Mouse (Mus musculus): Measurements from ENCODE around the gene Negr1. TPM values are rescaled to one million over a fixed set of nuclear protein-coding genes. Genes with fewer than 3 reads are reported as not detected.

Negr1 gene
- polyA plus RNA-seq, 1 experiment = 0.02 TPM

DNA sequence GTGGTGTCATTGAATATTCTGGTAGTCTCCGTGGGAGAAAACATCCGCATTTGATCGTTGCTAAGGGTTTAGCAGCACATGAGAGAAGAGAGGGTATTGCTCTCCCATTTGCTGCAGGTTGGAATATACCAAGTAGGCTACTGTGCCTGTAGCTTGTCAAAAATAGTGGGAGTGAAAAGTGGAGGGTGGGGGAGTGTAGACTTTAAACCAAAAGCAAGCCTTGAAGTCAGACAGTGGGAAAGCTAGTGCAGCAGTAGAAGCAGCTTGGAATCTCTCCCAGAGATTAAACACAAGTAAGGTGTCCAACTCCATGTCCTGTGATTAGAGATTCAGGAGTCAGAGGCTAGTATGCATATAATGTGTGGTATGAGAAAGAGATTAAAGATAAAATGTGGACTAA, 248.2 kb downstream of the Negr1 start:
- H3K79me2 ChIP-seq (ENCODE audit: control insufficient read depth, insufficient read depth) = no peaks in the 10 kb centered on the region
- H3K4me3 ChIP-seq (ENCODE audit: insufficient read depth, poor library complexity, severe bottlenecking) = no peak overlapping the region
- no peaks in the 10 kb centered on the region for H3K79me3 ChIP-seq (ENCODE audit: low read depth)
- no peak overlapping the region for H3ac ChIP-seq (ENCODE audit: control insufficient read depth, insufficient read length, low read depth)
- no peaks in the 10 kb centered on the region for H3K36me3 ChIP-seq (ENCODE audit: control insufficient read depth, insufficient read depth)
- TF ChIP-seq USF1 (IDR thresholded peaks at IDR 0.05; ENCODE audit: low read depth) = no peak
- TF ChIP-seq FOSL1 (IDR thresholded peaks at IDR 0.05; ENCODE audit: insufficient read depth, low read length, poor library complexity, severe bottlenecking) = no peak
- no peak for TF ChIP-seq CEBPB (IDR thresholded peaks at IDR 0.05; ENCODE audit: low read depth)
- TF ChIP-seq MYOG (IDR thresholded peaks at IDR 0.05; ENCODE audit: control insufficient read depth, extremely low read depth, insufficient read length) = no peak
- no peak for TF ChIP-seq MYOD1 (IDR thresholded peaks at IDR 0.05; ENCODE audit: control insufficient read depth, insufficient read length, low read depth)
- no peak for TF ChIP-seq CTCF (IDR thresholded peaks at IDR 0.05; ENCODE audit: control insufficient read depth, insufficient read depth, insufficient read length)
- no peak for TF ChIP-seq MAX (IDR thresholded peaks at IDR 0.05)
- no peaks in the 10 kb centered on the region for H3K27me3 ChIP-seq (ENCODE audit: control insufficient read depth, insufficient read depth, insufficient read length)

DNA sequence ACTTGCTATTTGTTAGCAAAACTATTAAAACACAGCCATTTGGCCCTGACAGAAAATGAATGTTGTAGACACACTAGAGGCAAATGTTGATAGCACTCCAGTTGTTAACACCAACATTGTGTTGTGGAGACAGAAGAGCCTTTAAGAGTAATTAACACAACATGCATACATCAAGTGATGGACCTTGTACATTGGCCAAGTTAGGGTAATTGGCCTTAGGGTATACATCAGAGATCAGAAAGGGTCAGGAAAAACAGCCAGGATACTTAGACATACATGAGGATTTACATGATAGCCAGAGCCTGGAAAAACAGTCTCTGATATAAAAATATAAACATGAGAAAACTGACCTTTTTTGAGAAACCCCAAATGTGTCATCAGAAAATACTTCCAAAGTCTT, 255.3 kb downstream of the Negr1 start:
- Histone ChIP-seq H3K27me3 (ENCODE audit: control insufficient read depth, insufficient read depth, insufficient read length) (no peaks in the 10 kb centered on the region), H3K4me3 (ENCODE audit: insufficient read depth, poor library complexity, severe bottlenecking) (no peak overlapping the region), H3K79me3 (ENCODE audit: low read depth) (no peaks in the 10 kb centered on the region), H3K79me2 (ENCODE audit: control insufficient read depth, insufficient read depth) (no peaks in the 10 kb centered on the region), H3K36me3 (ENCODE audit: control insufficient read depth, insufficient read depth) (no peaks in the 10 kb centered on the region), H3ac (ENCODE audit: control insufficient read depth, insufficient read length, low read depth) (no peak overlapping the region)
- TF ChIP-seq CEBPB (IDR thresholded peaks at IDR 0.05; ENCODE audit: low read depth) = no peak
- no peak for TF ChIP-seq CTCF (IDR thresholded peaks at IDR 0.05; ENCODE audit: control insufficient read depth, insufficient read depth, insufficient read length)
- TF ChIP-seq MYOG (IDR thresholded peaks at IDR 0.05; ENCODE audit: control insufficient read depth, extremely low read depth, insufficient read length) = no peak
- TF ChIP-seq MAX (IDR thresholded peaks at IDR 0.05) = no peak
- TF ChIP-seq FOSL1 (IDR thresholded peaks at IDR 0.05; ENCODE audit: insufficient read depth, low read length, poor library complexity, severe bottlenecking) = no peak
- no peak for TF ChIP-seq MYOD1 (IDR thresholded peaks at IDR 0.05; ENCODE audit: control insufficient read depth, insufficient read length, low read depth)
- no peak for TF ChIP-seq USF1 (IDR thresholded peaks at IDR 0.05; ENCODE audit: low read depth)

DNA sequence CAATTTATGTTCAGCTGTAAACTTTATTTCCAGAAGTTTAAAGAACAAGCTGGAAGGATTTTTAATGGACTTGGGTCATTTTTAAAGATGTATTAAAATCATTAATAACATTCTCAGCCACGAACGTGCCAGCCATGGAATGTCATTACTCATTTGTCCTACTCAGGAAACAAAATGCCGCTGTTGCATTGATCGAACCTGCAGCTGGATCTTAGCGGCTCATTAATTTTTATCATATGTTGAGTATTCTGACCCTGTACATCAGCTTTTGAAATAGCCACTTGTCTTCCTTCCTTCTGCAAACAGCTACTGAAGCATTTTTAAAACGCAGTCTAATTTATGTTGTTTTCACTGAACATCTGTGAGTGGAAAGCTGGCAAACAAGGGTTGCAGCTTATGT, 255.9 kb downstream of the Negr1 start:
- H3ac ChIP-seq (ENCODE audit: control insufficient read depth, insufficient read length, low read depth) = no peak overlapping the region
- H3K79me2 ChIP-seq (ENCODE audit: control insufficient read depth, insufficient read depth) = no peaks in the 10 kb centered on the region
- H3K4me3 ChIP-seq (ENCODE audit: insufficient read depth, poor library complexity, severe bottlenecking) = no peak overlapping the region

DNA sequence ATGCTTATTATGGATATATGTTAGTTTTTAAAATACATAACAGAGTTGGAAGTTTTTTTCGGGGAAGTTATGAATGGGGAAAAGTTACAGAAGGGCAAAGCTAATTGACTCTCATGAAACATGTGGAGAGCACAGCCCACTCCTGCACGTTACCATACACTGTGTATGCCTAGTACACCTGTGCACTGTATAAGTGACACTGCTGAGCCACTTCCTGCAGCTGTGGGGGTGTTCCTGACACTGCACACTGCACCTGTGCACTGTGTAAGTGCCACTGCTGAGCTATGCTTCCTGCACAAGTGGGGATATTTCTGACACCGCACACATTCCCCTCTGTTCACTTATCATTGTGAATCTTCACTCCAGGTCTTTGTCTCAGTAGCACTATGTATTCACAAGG, 261.4 kb downstream of the Negr1 start:
- no peak overlapping the region for H3K4me3 ChIP-seq (ENCODE audit: insufficient read depth, poor library complexity, severe bottlenecking)
- H3ac ChIP-seq (ENCODE audit: control insufficient read depth, insufficient read length, low read depth) = no peak overlapping the region
- no peaks in the 10 kb centered on the region for H3K79me2 ChIP-seq (ENCODE audit: control insufficient read depth, insufficient read depth)
- H3K79me3 ChIP-seq (ENCODE audit: low read depth) = no peaks in the 10 kb centered on the region
- H3K36me3 ChIP-seq (ENCODE audit: control insufficient read depth, insufficient read depth) = no peaks in the 10 kb centered on the region
- TF ChIP-seq CTCF (IDR thresholded peaks at IDR 0.05; ENCODE audit: control insufficient read depth, insufficient read depth, insufficient read length) (no peak), MYOG (IDR thresholded peaks at IDR 0.05; ENCODE audit: control insufficient read depth, extremely low read depth, insufficient read length) (no peak), CEBPB (IDR thresholded peaks at IDR 0.05; ENCODE audit: low read depth) (no peak), MYOD1 (IDR thresholded peaks at IDR 0.05; ENCODE audit: control insufficient read depth, insufficient read length, low read depth) (no peak), FOSL1 (IDR thresholded peaks at IDR 0.05; ENCODE audit: insufficient read depth, low read length, poor library complexity, severe bottlenecking) (no peak), USF1 (IDR thresholded peaks at IDR 0.05; ENCODE audit: low read depth) (no peak), MAX (IDR thresholded peaks at IDR 0.05) (no peak)
- H3K27me3 ChIP-seq (ENCODE audit: control insufficient read depth, insufficient read depth, insufficient read length) = no peaks in the 10 kb centered on the region

More for the DNA sequence above, 255.9 kb downstream of the Negr1 start:
- no peak for TF ChIP-seq USF1 (IDR thresholded peaks at IDR 0.05; ENCODE audit: low read depth)
- no peak for TF ChIP-seq MYOD1 (IDR thresholded peaks at IDR 0.05; ENCODE audit: control insufficient read depth, insufficient read length, low read depth)
- no peak for TF ChIP-seq MYOG (IDR thresholded peaks at IDR 0.05; ENCODE audit: control insufficient read depth, extremely low read depth, insufficient read length)
- TF ChIP-seq CTCF (IDR thresholded peaks at IDR 0.05; ENCODE audit: control insufficient read depth, insufficient read depth, insufficient read length) = no peak
- no peak for TF ChIP-seq FOSL1 (IDR thresholded peaks at IDR 0.05; ENCODE audit: insufficient read depth, low read length, poor library complexity, severe bottlenecking)
- no peak for TF ChIP-seq MAX (IDR thresholded peaks at IDR 0.05)
- no peak for TF ChIP-seq CEBPB (IDR thresholded peaks at IDR 0.05; ENCODE audit: low read depth)
- Histone ChIP-seq H3K36me3 (ENCODE audit: control insufficient read depth, insufficient read depth) (no peaks in the 10 kb centered on the region), H3K27me3 (ENCODE audit: control insufficient read depth, insufficient read depth, insufficient read length) (no peaks in the 10 kb centered on the region), H3K79me3 (ENCODE audit: low read depth) (no peaks in the 10 kb centered on the region)

DNA sequence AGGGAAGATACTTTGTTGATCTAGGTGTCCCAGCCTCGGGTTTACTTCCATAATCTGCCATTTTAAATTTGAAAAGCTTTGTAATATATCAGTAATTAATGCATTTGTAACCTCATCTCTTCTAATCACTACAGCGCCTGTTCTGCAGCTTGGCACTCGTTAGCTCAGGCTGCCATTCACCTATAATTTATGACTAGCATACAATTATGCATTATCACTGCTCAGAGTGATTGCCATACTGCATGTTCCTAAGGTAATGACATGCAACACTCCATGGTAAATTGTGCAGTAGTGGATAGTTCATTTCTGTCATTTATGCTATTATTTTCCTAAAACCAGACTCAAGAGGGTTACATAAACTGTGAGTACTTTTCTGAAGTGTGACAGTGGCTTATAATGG, 272.3 kb downstream of the Negr1 start:
- Histone ChIP-seq H3K4me3 (ENCODE audit: insufficient read depth, poor library complexity, severe bottlenecking) (no peak overlapping the region), H3ac (ENCODE audit: control insufficient read depth, insufficient read length, low read depth) (no peak overlapping the region), H3K27me3 (ENCODE audit: control insufficient read depth, insufficient read depth, insufficient read length) (no peaks in the 10 kb centered on the region), H3K79me2 (ENCODE audit: control insufficient read depth, insufficient read depth) (no peaks in the 10 kb centered on the region), H3K36me3 (ENCODE audit: control insufficient read depth, insufficient read depth) (no peaks in the 10 kb centered on the region), H3K79me3 (ENCODE audit: low read depth) (no peaks in the 10 kb centered on the region)
- no peak for TF ChIP-seq USF1 (IDR thresholded peaks at IDR 0.05; ENCODE audit: low read depth)

DNA sequence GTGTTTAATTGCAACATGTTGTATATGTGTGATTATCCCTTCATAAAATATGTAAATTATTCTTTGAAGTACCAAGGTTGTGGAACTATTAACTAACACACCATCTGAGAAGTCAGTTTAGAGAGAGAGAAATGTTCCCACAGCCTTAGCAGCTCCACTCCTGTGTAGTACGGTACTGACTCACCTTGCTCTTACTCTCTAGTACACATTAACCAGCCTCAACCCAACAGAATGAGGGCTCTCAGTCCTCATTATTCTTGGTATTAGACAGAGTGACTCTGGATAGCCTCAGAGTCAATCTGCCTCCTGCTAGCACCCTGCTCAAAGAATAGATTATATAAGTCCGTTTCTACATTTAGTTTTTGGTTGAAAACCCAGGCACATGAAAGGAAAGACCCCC, 277.0 kb downstream of the Negr1 start:
- Histone ChIP-seq H3K79me2 (ENCODE audit: control insufficient read depth, insufficient read depth) (no peaks in the 10 kb centered on the region), H3K79me3 (ENCODE audit: low read depth) (no peaks in the 10 kb centered on the region), H3K36me3 (ENCODE audit: control insufficient read depth, insufficient read depth) (no peaks in the 10 kb centered on the region), H3ac (ENCODE audit: control insufficient read depth, insufficient read length, low read depth) (no peak overlapping the region), H3K27me3 (ENCODE audit: control insufficient read depth, insufficient read depth, insufficient read length) (no peaks in the 10 kb centered on the region), H3K4me3 (ENCODE audit: insufficient read depth, poor library complexity, severe bottlenecking) (no peak overlapping the region)
- no peak for TF ChIP-seq MYOG (IDR thresholded peaks at IDR 0.05; ENCODE audit: control insufficient read depth, extremely low read depth, insufficient read length)
- no peak for TF ChIP-seq FOSL1 (IDR thresholded peaks at IDR 0.05; ENCODE audit: insufficient read depth, low read length, poor library complexity, severe bottlenecking)
- TF ChIP-seq MYOD1 (IDR thresholded peaks at IDR 0.05; ENCODE audit: control insufficient read depth, insufficient read length, low read depth) = no peak
- TF ChIP-seq CEBPB (IDR thresholded peaks at IDR 0.05; ENCODE audit: low read depth) = no peak
- no peak for TF ChIP-seq USF1 (IDR thresholded peaks at IDR 0.05; ENCODE audit: low read depth)
- TF ChIP-seq CTCF (IDR thresholded peaks at IDR 0.05; ENCODE audit: control insufficient read depth, insufficient read depth, insufficient read length) = no peak
- no peak for TF ChIP-seq MAX (IDR thresholded peaks at IDR 0.05)
